In the genomic region with DNA sequence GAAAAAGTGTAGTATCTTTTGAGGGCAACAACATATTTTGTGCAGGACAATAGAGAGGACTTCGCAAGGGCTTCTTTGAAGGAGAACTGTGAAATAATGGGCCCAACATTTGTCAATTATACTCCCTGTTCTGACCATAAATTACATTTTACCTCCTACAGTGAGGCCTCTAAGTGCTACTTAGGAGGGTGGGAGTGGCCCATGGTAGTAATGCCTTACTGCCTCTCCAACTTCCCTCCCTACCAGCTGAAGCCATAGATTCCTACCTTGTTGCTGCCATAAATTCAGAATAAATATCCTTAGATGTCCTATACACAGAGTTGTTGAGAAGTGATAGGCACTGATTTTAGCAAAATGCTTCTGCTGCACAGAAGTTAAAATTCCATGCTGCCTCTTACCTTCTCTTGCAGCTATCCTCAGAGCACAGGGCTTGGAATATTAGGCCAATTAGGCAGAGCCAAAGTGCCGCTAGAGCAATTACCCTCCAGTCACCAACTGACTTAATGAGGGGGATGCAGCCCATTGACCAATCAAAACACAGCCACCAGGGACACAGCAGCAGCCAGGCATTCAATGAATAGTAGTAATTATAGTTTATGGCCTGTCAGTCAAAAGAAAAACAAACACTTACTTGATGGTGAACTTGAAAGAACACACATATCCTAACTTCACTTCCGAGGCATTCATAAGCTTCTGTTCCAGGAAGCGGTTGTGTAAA, we compare ENCODE assay signal across 14 mouse cellular contexts. TPM values are rescaled to one million over a fixed set of nuclear protein-coding genes. Genes with fewer than 3 reads are reported as not detected.
A peak's percentile ranks its signal among the peaks of the same experiment; 100 is the strongest.
DNase-seq lines count a peak whose midpoint lies in the region; ATAC-seq lines count a peak whose summit lies in the region.
"Had no signal": no experiment of that assay in that cellular context is flagged by ENCODE, and none has a peak within 500 bp of the region (broad histone marks: within the 10 kb centered on the region; RNA-seq: fewer than 3 reads in every experiment).

No protein-coding gene starts in this region.

- no peak for DNase-seq in kidney, adult 11 months
- DNase-seq in embryonic facial prominence, embryonic 14.5 days (ENCODE audit: low spot score), result peak; percentile 23
- DNase-seq in limb, embryonic 10.5 days (ENCODE audit: low spot score), result peak; percentile 38
- no peak for DNase-seq in thymus, adult 18-20 months
- no peak for DNase-seq in urinary bladder, adult 2 months (ENCODE audit: low spot score)
- no peak for DNase-seq in right cerebral cortex, postnatal 4 days
- DNase-seq: adrenal gland, postnatal 10 days; lung, adult 2 months had no signal

- no peaks in the 10 kb centered on the region for H3K4me1 ChIP-seq in kidney, embryonic 14.5 days (ENCODE audit: control insufficient read depth, insufficient read depth, low read length)
- no peaks in the 10 kb centered on the region for H3K4me1 ChIP-seq in embryonic facial prominence, embryonic 14.5 days (ENCODE audit: control insufficient read depth, insufficient read depth, low read length)
- peaks cover 10% of the 10 kb centered on the region for H3K4me1 ChIP-seq in forebrain, embryonic 16.5 days (replicated peaks; ENCODE audit: control insufficient read depth, insufficient read depth, low read length)
- H3K4me1 ChIP-seq in limb, embryonic 10.5 days, result peaks cover 11% of the 10 kb centered on the region
- H3K4me1 ChIP-seq: embryonic facial prominence, embryonic 13.5 days had no signal

- H3K27me3 ChIP-seq in kidney, embryonic 14.5 days (ENCODE audit: control insufficient read depth, insufficient read depth, low read length), result 0 out of 2 replicates have a peak, but pooled peaks cover 3% of the 10 kb centered on the region
- no peaks in the 10 kb centered on the region for H3K27me3 ChIP-seq in embryonic facial prominence, embryonic 14.5 days (replicated peaks; ENCODE audit: control insufficient read depth, insufficient read depth, low read length)
- no peaks in the 10 kb centered on the region for H3K27me3 ChIP-seq in forebrain, embryonic 16.5 days (replicated peaks; ENCODE audit: control insufficient read depth, insufficient read depth, low read length)
- no peaks in the 10 kb centered on the region for H3K27me3 ChIP-seq in limb, embryonic 10.5 days (ENCODE audit: low read depth, poor library complexity, severe bottlenecking)
- H3K27me3 ChIP-seq: embryonic facial prominence, embryonic 13.5 days; Patski had no signal

- H3K9me3 ChIP-seq in kidney, embryonic 14.5 days (ENCODE audit: control insufficient read depth, low read length), result no peaks in the 10 kb centered on the region
- H3K9me3 ChIP-seq in embryonic facial prominence, embryonic 14.5 days (ENCODE audit: control insufficient read depth, low read length), result no peaks in the 10 kb centered on the region
- no peaks in the 10 kb centered on the region for H3K9me3 ChIP-seq in forebrain, embryonic 16.5 days (ENCODE audit: control insufficient read depth, low read length)
- H3K9me3 ChIP-seq in limb, embryonic 10.5 days (replicated peaks), result no peaks in the 10 kb centered on the region
- H3K9me3 ChIP-seq: embryonic facial prominence, embryonic 13.5 days had no signal

- peaks cover 26% of the 10 kb centered on the region for H3K36me3 ChIP-seq in kidney, embryonic 14.5 days (ENCODE audit: control insufficient read depth, insufficient read depth, low read length)
- H3K36me3 ChIP-seq in embryonic facial prominence, embryonic 14.5 days (ENCODE audit: control insufficient read depth, insufficient read depth, low read length), result peaks cover 63% of the 10 kb centered on the region
- H3K36me3 ChIP-seq in forebrain, embryonic 16.5 days (ENCODE audit: control insufficient read depth, insufficient read depth), result peaks cover 5% of the 10 kb centered on the region; the same call in 1 of the 2 replicates
- peaks cover 68% of the 10 kb centered on the region for H3K36me3 ChIP-seq in limb, embryonic 10.5 days

- H3K4me2 ChIP-seq in kidney, embryonic 14.5 days (replicated peaks; ENCODE audit: low read depth, low read length), result no peak overlapping the region
- H3K4me2 ChIP-seq in embryonic facial prominence, embryonic 14.5 days (ENCODE audit: low read depth, low read length), result no peak overlapping the region
- H3K4me2 ChIP-seq in forebrain, embryonic 16.5 days (ENCODE audit: low read length), result no peak overlapping the region
- H3K4me2 ChIP-seq: embryonic facial prominence, embryonic 13.5 days had no signal

- no peak overlapping the region for H3K27ac ChIP-seq in kidney, embryonic 14.5 days (ENCODE audit: low read depth, low read length)
- no peak overlapping the region for H3K27ac ChIP-seq in embryonic facial prominence, embryonic 14.5 days (replicated peaks; ENCODE audit: low read depth, low read length)
- no peak overlapping the region for H3K27ac ChIP-seq in forebrain, embryonic 16.5 days (ENCODE audit: low read length)
- H3K27ac ChIP-seq in limb, embryonic 10.5 days, result no peak overlapping the region
- H3K27ac ChIP-seq: embryonic facial prominence, embryonic 13.5 days had no signal

- WGBS in kidney, embryonic 14.5 days, result 24% methylated on average over 4 of the region's 4 CpGs
- WGBS in embryonic facial prominence, embryonic 14.5 days, result 69% methylated on average over 4 of the region's 4 CpGs
- WGBS in forebrain, embryonic 16.5 days, result 17% methylated on average over 4 of the region's 4 CpGs
- WGBS in limb, embryonic 10.5 days, result 49% methylated on average over 4 of the region's 4 CpGs

- no peak overlapping the region for H3K4me3 ChIP-seq in kidney, embryonic 14.5 days (ENCODE audit: low read length)
- H3K4me3 ChIP-seq in embryonic facial prominence, embryonic 14.5 days (ENCODE audit: low read depth, low read length), result no peak overlapping the region
- no peak overlapping the region for H3K4me3 ChIP-seq in forebrain, embryonic 16.5 days (replicated peaks; ENCODE audit: low read length)
- H3K4me3 ChIP-seq in limb, embryonic 10.5 days, result no peak overlapping the region
- H3K4me3 ChIP-seq: embryonic facial prominence, embryonic 13.5 days had no signal

- peak; percentile 91 for ATAC-seq in kidney, embryonic 14.5 days (ENCODE audit: low FRiP score, low TSS enrichment)
- no peak for ATAC-seq in embryonic facial prominence, embryonic 14.5 days (ENCODE audit: low read depth)
- ATAC-seq in forebrain, embryonic 16.5 days, result peak; percentile 97
- ATAC-seq: CD4-positive, CD25-positive, alpha-beta regulatory T cell, adult 4 months; inflammation-experienced regulatory T-cells, adult 6 months; Patski had no signal

- H3K9ac ChIP-seq in kidney, embryonic 14.5 days (ENCODE audit: low read depth, low read length), result no peak overlapping the region
- H3K9ac ChIP-seq in embryonic facial prominence, embryonic 14.5 days (ENCODE audit: low read depth, low read length), result no peak overlapping the region
- no peak overlapping the region for H3K9ac ChIP-seq in forebrain, embryonic 16.5 days (replicated peaks; ENCODE audit: low read depth, low read length)
- H3K9ac ChIP-seq: embryonic facial prominence, embryonic 13.5 days had no signal

RNA-seq across cellular contexts. Expression of gene Ggact, which starts 29.4 kb away (rescaled TPM):
- 14.2 and 16.4 TPM in 2 replicates for polyA plus RNA-seq in kidney, embryonic 14.5 days (2014; fragmentation: Nextera tagmentation; extraction: Ambion mirVana)
- polyA plus RNA-seq in embryonic facial prominence, embryonic 14.5 days (2014; fragmentation: Nextera tagmentation; extraction: Ambion mirVana), result 11.6 and 15.2 TPM in 2 replicates
- polyA plus RNA-seq in forebrain, embryonic 16.5 days (2015; fragmentation: Nextera tagmentation; extraction: Ambion mirVana), result 6.2 and 6.5 TPM in 2 replicates
- 8.0 and 8.8 TPM in 2 replicates for polyA plus RNA-seq in limb, embryonic 10.5 days (2016; fragmentation: Nextera tagmentation; extraction: Ambion mirVana)
- 42.3 and 43.4 TPM in 2 replicates for polyA plus RNA-seq in urinary bladder, adult 2 months (2012; rRNA removed)

RNA-seq across cellular contexts. Expression of gene Tmtc4, which starts 40.9 kb away (rescaled TPM):
- polyA plus RNA-seq in kidney, embryonic 14.5 days (2014; fragmentation: Nextera tagmentation; extraction: Ambion mirVana), result 37.6 and 50.7 TPM in 2 replicates
- 26.2 and 34.6 TPM in 2 replicates for polyA plus RNA-seq in embryonic facial prominence, embryonic 14.5 days (2014; fragmentation: Nextera tagmentation; extraction: Ambion mirVana)
- 40.3 and 42.1 TPM in 2 replicates for polyA plus RNA-seq in forebrain, embryonic 16.5 days (2015; fragmentation: Nextera tagmentation; extraction: Ambion mirVana)
- polyA plus RNA-seq in limb, embryonic 10.5 days (2016; fragmentation: Nextera tagmentation; extraction: Ambion mirVana), result 21.2 and 31.1 TPM in 2 replicates
- 13.8 and 14.0 TPM in 2 replicates for polyA plus RNA-seq in urinary bladder, adult 2 months (2012; rRNA removed)

Comparison
In these comparisons a context has a peak if more than half of its experiments do, and no peak if none do; other contexts are left out.
1. DNase-seq: peak in embryonic facial prominence, embryonic 14.5 days (single experiment) and limb, embryonic 10.5 days (single experiment); none in kidney, adult 11 months (single experiment), thymus, adult 18-20 months (0 of 2), urinary bladder, adult 2 months (single experiment) and right cerebral cortex, postnatal 4 days (single experiment).